Mouse (Mus musculus) testis, adult 2 months (tissue): ENCODE measurements around the gene Nlrp9b.

ENCODE experiments used
- CTCF ChIP-seq: fragments of 200-500 bp; IDR thresholded peaks from 2 replicates; pipeline ENCODE4 v1.5.1; 2012; ENCODE audit warnings: low read depth, mild to moderate bottlenecking, inconsistent platforms, low read length, moderate library complexity; ENCODE audit not compliant: control insufficient read depth, insufficient read depth, insufficient replicate concordance
- POLR2A ChIP-seq: fragments of 200-500 bp; IDR thresholded peaks from 2 replicates; pipeline ENCODE4 v1.6.1; 2012; ENCODE audit warnings: low read depth, mild to moderate bottlenecking, inconsistent platforms, low read length, moderate library complexity; ENCODE audit not compliant: control insufficient read depth

DNA sequence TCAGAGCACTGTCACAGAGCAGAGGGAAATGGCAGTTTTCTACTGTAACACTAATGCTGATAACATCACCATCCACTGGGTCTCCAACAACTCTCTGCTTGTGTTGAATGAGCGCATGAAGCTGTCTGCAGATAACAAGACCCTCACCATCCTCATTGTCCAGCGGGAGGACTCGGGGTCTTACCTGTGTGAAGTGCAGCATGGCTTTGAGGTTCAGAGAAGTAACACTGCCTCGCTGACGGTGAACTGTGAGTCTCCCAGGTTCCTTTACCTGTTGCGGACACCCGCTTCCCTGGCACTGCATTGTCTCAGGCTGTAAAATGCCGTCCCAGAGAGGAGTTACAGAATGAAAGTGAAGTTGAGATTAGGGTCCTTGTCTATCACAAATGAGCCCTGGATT, 21.1 kb upstream of the Nlrp9b start:
- TF ChIP-seq CTCF (no peak), POLR2A (no peak)
